Mouse (Mus musculus): ENCODE data around the gene Rgma.

GRCm38 (mm10) chr7:73365511-73365910 is 9.8 kb upstream of the Rgma start:
- no peak for TF ChIP-seq HCFC1 (IDR thresholded peaks at IDR 0.05; ENCODE audit: low read depth, low read length)
- TF ChIP-seq POLR2AphosphoS2 (IDR thresholded peaks at IDR 0.05; ENCODE audit: low read depth, low read length), result no peak
- no peak for TF ChIP-seq MYC (IDR thresholded peaks at IDR 0.05; ENCODE audit: low read depth, low read length)
